Mouse (Mus musculus) kidney, embryonic 14.5 days (tissue): Measurements from ENCODE around the gene Flywch1. TPM values are rescaled to one million over a fixed set of nuclear protein-coding genes. Genes with fewer than 3 reads are reported as not detected.

Experiments
- ATAC-seq: fragments of 200-750 bp; cut with Nextera tagmentation; 2 replicates; pipeline ENCODE4 v1.8.0; 2017; ENCODE audit warnings: moderate number of reproducible peaks, mild to moderate bottlenecking, moderate TSS enrichment, moderate library complexity; ENCODE audit not compliant: low FRiP score, low TSS enrichment
- H3K27ac ChIP-seq: fragments of 300-500 bp; sonication (generic); 2 replicates; pipeline ENCODE4 v1.5.1; 2014; ENCODE audit warnings: low read depth, mild to moderate bottlenecking, low read length, moderate library complexity, mixed read lengths
- H3K27me3 ChIP-seq: fragments of 300-500 bp; sonication (generic); 2 replicates; pipeline ENCODE4 v1.6.1; 2014; ENCODE audit warnings: mild to moderate bottlenecking, low read length; ENCODE audit not compliant: control insufficient read depth, insufficient read depth
- H3K36me3 ChIP-seq: fragments of 300-500 bp; sonication (generic); 2 replicates; pipeline ENCODE4 v1.6.1; 2014; ENCODE audit warnings: low read length, mixed read lengths; ENCODE audit not compliant: control insufficient read depth, insufficient read depth
- H3K4me1 ChIP-seq: fragments of 300-500 bp; sonication (generic); 2 replicates; pipeline ENCODE4 v1.6.1; 2014; ENCODE audit warnings: low read length, mixed read lengths; ENCODE audit not compliant: control insufficient read depth, insufficient read depth
- H3K4me2 ChIP-seq: fragments of 300-500 bp; sonication (generic); replicated peaks from 2 replicates; pipeline ENCODE4 v1.6.1; 2014; ENCODE audit warnings: low read depth, mild to moderate bottlenecking, low read length
- H3K4me3 ChIP-seq: fragments of 300-500 bp; sonication (generic); 2 replicates; pipeline ENCODE4 v1.5.1; 2014; ENCODE audit warnings: mild to moderate bottlenecking, low read length
- H3K9ac ChIP-seq: fragments of 300-500 bp; sonication (generic); 2 replicates; pipeline ENCODE4 v1.6.1; 2014; ENCODE audit warnings: low read depth, mild to moderate bottlenecking, low read length, moderate library complexity
- H3K9me3 ChIP-seq: fragments of 300-500 bp; sonication (generic); 2 replicates; pipeline ENCODE4 v1.6.1; 2016; ENCODE audit warnings: low read length; ENCODE audit not compliant: control insufficient read depth
- WGBS: fragments of 180-500 bp; shearing (Covaris S2); extraction: QIAGEN DNeasy Blood & Tissue Kit; methylation state at CpG from one replicate; pipeline ENCODE4 v1.1.7; 2014; 5-methylcytosine and 5-hydroxymethylcytosine counted together
- polyA plus RNA-seq: library from polyadenylated mRNA; unstranded; fragments of >200 nt; fragmentation: Nextera tagmentation; extraction: Ambion mirVana; gene quantifications from 2 replicates; pipeline ENCODE4 v1.2.1, GENCODE M21; 2014

Gene Flywch1
- polyA plus RNA-seq, 1 experiment from 2014 or later = 91.7 TPM

DNA sequence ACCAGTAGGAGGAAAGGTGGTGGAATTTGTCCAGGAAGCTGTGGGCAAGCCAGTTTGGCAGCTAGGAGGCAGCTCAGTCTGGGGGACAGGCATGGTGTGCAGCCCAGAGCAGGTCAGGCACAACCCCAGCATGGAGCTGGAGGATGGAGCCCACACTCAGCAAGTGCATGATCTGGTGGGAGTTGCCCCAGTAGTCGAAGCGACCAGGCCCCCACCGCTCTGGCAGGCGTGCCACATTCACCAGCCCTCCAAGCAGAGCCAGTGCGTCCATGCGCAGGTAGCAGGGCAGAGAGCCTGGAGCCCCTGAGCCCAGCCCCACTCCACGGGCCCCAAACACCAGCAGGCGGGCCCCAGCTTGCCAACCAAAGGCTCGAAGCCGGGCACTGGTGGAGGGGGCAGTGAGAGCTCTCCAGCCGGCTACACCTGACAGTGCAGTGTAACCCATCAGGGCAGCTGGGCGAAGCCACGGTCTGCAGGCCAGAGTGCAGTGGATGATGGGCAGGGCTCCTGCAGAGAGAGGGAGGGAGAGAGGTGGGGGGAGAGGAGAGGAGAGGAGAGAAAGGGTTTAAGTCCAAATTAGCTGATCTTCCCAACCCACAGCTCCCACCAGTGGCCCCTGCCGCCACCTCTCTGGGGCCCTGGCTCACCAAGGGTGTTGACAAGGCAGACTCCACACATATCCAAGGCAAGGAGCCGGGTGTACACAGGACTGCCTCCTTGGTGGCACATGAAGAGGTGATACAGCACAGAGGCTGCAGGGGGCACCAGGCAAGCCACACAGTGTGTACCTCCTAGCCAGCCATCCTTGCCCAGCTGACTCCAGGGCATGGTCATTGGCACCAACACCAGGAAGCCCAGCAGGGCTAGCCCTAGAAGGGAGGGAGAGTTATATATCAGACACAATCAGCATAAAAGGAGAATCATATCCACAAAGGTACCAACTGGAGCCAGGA is 33.6 kb downstream of the Flywch1 start:
- H3K9ac ChIP-seq = no peak overlapping the region
- 62% methylated on average over 15 of the region's 15 CpGs for WGBS
- H3K4me1 ChIP-seq = peaks cover 19% of the 10 kb centered on the region
- H3K4me2 ChIP-seq = no peak overlapping the region
- ATAC-seq = no peak
- no peak overlapping the region for H3K27ac ChIP-seq
- H3K4me3 ChIP-seq = no peak overlapping the region
- H3K27me3 ChIP-seq = peaks cover 26% of the 10 kb centered on the region
- H3K36me3 ChIP-seq = peaks cover 16% of the 10 kb centered on the region; the same call in 1 of the 2 replicates
- H3K9me3 ChIP-seq = no peaks in the 10 kb centered on the region

DNA sequence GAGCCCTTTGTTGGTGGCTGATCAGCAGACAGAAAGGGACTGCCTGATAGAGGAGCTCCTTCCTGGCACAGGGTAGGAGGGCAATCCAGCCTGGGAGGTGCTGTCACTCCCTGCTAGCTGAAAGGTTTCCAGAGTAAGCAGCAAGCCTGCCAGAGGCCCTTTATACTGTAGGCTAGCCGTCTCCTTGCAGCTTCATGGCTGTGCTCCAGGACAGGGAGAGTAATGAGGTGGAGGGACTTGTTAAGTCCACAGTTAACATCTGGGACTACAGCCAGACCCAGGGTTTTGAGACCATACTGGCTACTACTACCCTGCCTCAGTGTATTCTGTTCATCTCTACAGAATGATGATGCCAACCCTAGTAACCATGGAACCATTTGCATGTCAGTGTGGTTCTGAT is 37.1 kb downstream of the Flywch1 start:
- Histone ChIP-seq H3K4me1 (peaks cover 7% of the 10 kb centered on the region; the same call in 1 of the 2 replicates), H3K27me3 (peaks cover 3% of the 10 kb centered on the region; the same call in 1 of the 2 replicates), H3K4me2 (no peak overlapping the region), H3K36me3 (peaks cover 16% of the 10 kb centered on the region; the same call in 1 of the 2 replicates), H3K27ac (no peak overlapping the region), H3K9me3 (no peaks in the 10 kb centered on the region), H3K9ac (no peak overlapping the region), H3K4me3 (no peak overlapping the region)
- no peak for ATAC-seq
- 90% methylated on average over 1 of the region's 1 CpGs for WGBS

DNA sequence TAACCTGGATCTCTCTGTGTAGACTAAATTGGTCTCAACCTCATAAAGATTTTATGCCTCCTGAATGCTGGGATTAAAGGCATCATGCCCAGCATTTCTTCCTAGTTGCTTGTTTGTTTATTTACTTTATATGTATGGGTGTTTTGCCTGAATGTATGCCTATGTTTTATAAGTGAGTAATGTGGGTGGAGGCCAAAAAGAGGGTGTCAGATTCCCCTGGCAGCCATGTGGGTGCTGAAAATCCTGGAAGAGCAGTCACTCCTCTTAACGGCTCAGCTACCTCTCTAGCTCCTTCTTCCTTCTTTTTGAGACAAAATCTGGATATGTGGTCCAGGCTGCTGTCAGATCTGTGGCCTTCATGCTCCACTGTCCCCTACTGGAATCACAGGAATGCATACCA is 41.0 kb downstream of the Flywch1 start:
- WGBS = 33% methylated on average over 1 of the region's 1 CpGs
- H3K27ac ChIP-seq = no peak overlapping the region
- no peak for ATAC-seq

GRCm38 (mm10) chr17:23726758-23727142 is 44.7 kb downstream of the Flywch1 start:
- peak overlapping the region; percentile 90 for H3K4me3 ChIP-seq
- peak; percentile 93 for ATAC-seq
- H3K27ac ChIP-seq = peak overlapping the region; percentile 91

More for the DNA sequence above, 41.0 kb downstream of the Flywch1 start:
- H3K4me1 ChIP-seq = 0 out of 2 replicates have a peak, but pooled peaks cover 4% of the 10 kb centered on the region
- H3K4me3 ChIP-seq = no peak overlapping the region
- H3K27me3 ChIP-seq = no peaks in the 10 kb centered on the region
- peaks cover 6% of the 10 kb centered on the region; the same call in 1 of the 2 replicates for H3K36me3 ChIP-seq
- H3K4me2 ChIP-seq = no peak overlapping the region
- no peaks in the 10 kb centered on the region for H3K9me3 ChIP-seq
- H3K9ac ChIP-seq = no peak overlapping the region

GRCm38 (mm10) chr17:23725999-23726757 is 45.2 kb downstream of the Flywch1 start, which contains the start of gene Pkmyt1:
TSS of gene Pkmyt1 (plus strand) at chr17:23726336.
- H3K36me3 ChIP-seq = no peaks in the 10 kb centered on the region
- H3K9ac ChIP-seq = peak within 1 kb of the TSS; percentile 82
- H3K4me3 ChIP-seq = peak within 1 kb of the TSS; percentile 90
- under 1% methylated on average over 68 of the region's 73 CpGs for WGBS
- peak within 1 kb of the TSS; percentile 91 for H3K27ac ChIP-seq
- ATAC-seq = peak; percentile 92
- peak within 1 kb of the TSS; percentile 63 for H3K4me2 ChIP-seq
- 0 out of 2 replicates have a peak, but pooled peaks cover 5% of the 10 kb centered on the region for H3K4me1 ChIP-seq
- H3K9me3 ChIP-seq = no peaks in the 10 kb centered on the region
- no peaks in the 10 kb centered on the region for H3K27me3 ChIP-seq

More at GRCm38 (mm10) chr17:23726758-23727142, 44.7 kb downstream of the Flywch1 start:
- Histone ChIP-seq H3K27me3 (no peaks in the 10 kb centered on the region), H3K36me3 (no peaks in the 10 kb centered on the region), H3K9ac (peak overlapping the region; percentile 82), H3K9me3 (no peaks in the 10 kb centered on the region), H3K4me2 (peak overlapping the region; percentile 63), H3K4me1 (0 out of 2 replicates have a peak, but pooled peaks cover 5% of the 10 kb centered on the region)
- WGBS = under 1% methylated on average over 20 of the region's 20 CpGs

GRCm38 (mm10) chr17:23725477-23725876 is 45.9 kb downstream of the Flywch1 start:
- H3K9ac ChIP-seq = peak overlapping the region; percentile 64; the same call in 1 of the 2 replicates
- H3K4me3 ChIP-seq = peak overlapping the region; percentile 90
- no peak for ATAC-seq
- H3K27ac ChIP-seq = peak overlapping the region; percentile 53; the same call in 1 of the 2 replicates
- H3K27me3 ChIP-seq = no peaks in the 10 kb centered on the region
- 0 out of 2 replicates have a peak, but pooled peaks cover 5% of the 10 kb centered on the region for H3K4me1 ChIP-seq
- WGBS = 59% methylated on average over 4 of the region's 4 CpGs
- H3K9me3 ChIP-seq = no peaks in the 10 kb centered on the region
- H3K36me3 ChIP-seq = no peaks in the 10 kb centered on the region
- peak overlapping the region; percentile 63 for H3K4me2 ChIP-seq

GRCm38 (mm10) chr17:23722376-23723125 is 48.9 kb downstream of the Flywch1 start, which contains the start of gene 1520401A03Rik:
TSS of gene 1520401A03Rik (minus strand) at chr17:23722783.
- WGBS = 79% methylated on average over 7 of the region's 7 CpGs
- Histone ChIP-seq H3K27me3 (no peaks in the 10 kb centered on the region), H3K9me3 (no peaks in the 10 kb centered on the region), H3K4me2 (no peak within 1 kb of the TSS), H3K27ac (no peak within 1 kb of the TSS), H3K4me1 (0 out of 2 replicates have a peak, but pooled peaks cover 5% of the 10 kb centered on the region), H3K36me3 (no peaks in the 10 kb centered on the region), H3K4me3 (no peak within 1 kb of the TSS), H3K9ac (no peak within 1 kb of the TSS)
- ATAC-seq = no peak

- H3K9me3 ChIP-seq = no peaks in the 10 kb centered on the region
- H3K27ac ChIP-seq = no peak overlapping the region
- H3K4me3 ChIP-seq = no peak overlapping the region
- no peak overlapping the region for H3K4me2 ChIP-seq
- H3K36me3 ChIP-seq = no peaks in the 10 kb centered on the region
- 0 out of 2 replicates have a peak, but pooled peaks cover 5% of the 10 kb centered on the region for H3K4me1 ChIP-seq
- no peak for ATAC-seq
- H3K9ac ChIP-seq = no peak overlapping the region
- 83% methylated on average over 2 of the region's 2 CpGs for WGBS
- no peaks in the 10 kb centered on the region for H3K27me3 ChIP-seq
Observed at GRCm38 (mm10) chr17:23721886-23722285, 49.5 kb downstream of the Flywch1 start.
